Mouse (Mus musculus) spleen, postnatal 36 days (tissue): Measurements from ENCODE around the gene Adamts20.
"Not testable (repeated sequence)": the region's sequence is repeated elsewhere in the genome, so short reads cannot be mapped to it uniquely, and the experiment has no call there.

ENCODE experiments used
- DNase-seq, 2 experiments: peaks; one replicate each; pipeline ENCODE4 v3.0.0; 2022; ENCODE audit warnings: low spot score in 2 of 2, mixed read lengths in 1 of 2

Gene Adamts20

GRCm38 (mm10) chr15:94465318-94465717 lies at the start of gene Adamts20:
TSS of gene Adamts20 (minus strand) at chr15:94465418.
- no peak for DNase-seq

GRCm38 (mm10) chr15:94503451-94504215 lies 38.4 kb upstream of the Adamts20 start:
- DNase-seq: no peak

DNA sequence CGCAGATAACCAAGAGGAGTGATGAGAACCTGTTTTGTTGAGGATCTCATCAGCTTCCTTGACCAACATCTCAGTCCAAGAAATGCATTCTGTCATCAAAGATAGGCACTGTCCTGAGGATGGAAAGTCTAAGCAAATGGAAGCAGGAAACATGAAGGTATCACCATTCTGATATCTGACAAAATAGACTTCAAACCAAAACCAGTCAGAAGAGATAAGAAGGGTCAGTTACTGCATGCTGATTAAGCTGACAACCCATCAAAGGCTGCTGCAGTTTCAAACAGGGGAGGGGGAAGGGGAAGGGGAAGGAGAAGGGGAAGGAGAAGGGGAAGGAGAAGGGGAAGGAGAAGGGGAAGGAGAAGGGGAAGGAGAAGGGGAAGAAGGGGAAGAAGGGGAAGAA lies 34.0 kb upstream of the Adamts20 start:
- DNase-seq: no peak

- DNase-seq: no peak
Measured at GRCm38 (mm10) chr15:94495936-94496335, 30.7 kb upstream of the Adamts20 start.

- DNase-seq: no peak
Measured at GRCm38 (mm10) chr15:94494445-94494844, 29.2 kb upstream of the Adamts20 start.

GRCm38 (mm10) chr15:94489433-94489832 lies 24.2 kb upstream of the Adamts20 start:
- no peak for DNase-seq

DNA sequence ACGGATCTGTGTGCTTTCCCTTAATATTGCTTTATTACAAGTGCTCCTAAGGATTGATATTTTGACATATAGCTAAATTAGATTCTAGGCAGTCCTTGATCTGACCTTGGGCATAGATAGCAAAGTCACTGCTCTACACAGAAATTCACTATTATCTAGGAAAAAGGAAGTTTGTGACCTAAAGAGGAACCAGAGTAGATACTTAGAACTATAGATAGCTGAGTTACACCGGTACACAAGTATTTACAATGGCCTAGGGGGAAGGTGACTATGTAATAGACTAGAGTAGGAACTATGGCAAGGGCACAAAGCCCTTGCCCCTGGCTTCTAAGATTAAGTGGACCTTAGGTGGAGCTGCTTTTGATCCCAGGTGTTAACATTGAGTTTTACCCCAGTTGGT lies 22.8 kb upstream of the Adamts20 start:
- DNase-seq: not testable (repeated sequence)

DNA sequence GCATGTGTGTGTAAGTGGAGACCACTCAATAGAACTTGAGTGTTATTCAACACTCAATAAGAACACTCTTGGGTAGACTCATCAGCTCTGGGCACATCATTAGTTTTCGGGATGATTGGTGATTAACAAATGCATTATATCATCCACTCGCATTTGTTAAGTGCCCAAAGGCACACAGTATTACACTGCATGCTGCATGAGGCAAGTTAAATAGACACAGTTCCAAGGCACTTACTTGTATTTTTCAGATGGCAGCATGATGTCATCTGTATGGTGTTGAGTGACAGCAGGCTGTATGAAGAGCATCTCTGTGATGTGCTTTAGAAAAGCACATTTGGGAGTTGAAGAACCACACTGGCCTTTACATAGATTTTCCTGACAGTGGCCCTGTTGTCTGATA lies 17.3 kb upstream of the Adamts20 start:
- DNase-seq: no peak

DNA sequence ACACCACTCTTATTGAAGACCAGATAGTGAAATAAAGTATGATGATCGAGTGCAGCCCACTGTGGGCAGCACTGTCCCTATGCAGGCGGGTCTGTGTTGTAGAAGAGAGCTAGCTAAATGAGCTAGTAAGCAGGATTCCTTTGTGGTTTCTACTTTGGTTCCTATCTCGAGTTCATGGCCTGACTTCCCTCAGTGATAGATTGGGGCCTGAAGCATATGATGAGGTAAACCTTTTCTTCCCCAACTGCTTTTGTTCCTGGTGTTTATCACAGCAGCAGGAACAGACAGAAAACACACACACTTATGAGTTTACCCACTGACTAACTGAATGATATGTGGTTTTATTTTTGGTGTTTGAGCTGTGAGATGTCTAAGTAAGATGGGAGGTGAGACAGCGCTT lies 15.6 kb upstream of the Adamts20 start:
- no peak for DNase-seq

DNA sequence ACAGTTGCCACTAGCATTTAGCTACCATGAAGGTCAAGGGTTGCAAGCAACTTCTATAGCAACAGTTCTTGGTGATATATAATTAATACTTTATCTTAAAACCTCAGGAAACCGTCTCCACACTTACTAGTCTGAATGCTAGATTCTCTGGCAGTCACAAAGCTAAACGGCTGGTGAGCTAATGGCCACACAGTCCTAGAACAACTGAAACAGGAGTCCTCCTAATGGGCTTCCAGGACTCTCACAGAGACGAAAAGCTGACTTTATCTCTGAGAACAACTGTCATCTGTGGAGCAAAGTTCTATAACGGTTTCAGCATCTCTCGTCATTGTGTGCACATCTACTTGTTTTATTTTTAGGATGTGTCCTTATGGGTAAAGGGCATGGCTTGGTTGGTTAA lies 15.0 kb upstream of the Adamts20 start:
- DNase-seq: no peak

DNA sequence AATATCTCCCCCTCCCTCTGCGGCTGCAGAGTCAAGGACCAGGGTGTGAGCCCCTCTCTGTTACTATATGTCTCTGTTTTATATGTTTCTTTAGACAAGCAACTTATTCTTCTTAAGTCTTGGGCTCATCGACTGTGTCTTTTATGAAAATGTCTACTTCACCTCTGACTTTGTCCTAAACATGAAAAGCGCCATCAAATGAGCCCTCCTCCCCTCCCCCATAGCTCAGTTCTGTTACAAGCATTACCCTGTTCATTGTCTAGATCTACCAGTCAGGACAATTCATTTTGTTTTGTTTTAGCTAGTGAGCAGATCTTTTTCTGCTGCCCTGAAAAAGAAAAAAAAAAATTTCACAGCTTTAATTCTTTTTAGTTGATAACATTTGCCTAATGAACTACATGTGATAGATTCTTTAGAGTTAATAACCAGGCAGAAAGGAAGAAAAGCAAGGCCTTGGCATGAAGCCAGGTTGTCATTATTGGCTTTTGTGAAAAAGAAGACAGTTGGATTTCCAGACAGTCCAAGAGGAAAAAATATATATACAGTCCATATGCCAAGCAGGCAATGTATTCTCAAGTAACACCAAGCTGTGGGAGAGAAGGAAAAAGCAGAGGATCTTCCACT lies 14.4 kb upstream of the Adamts20 start:
- no peak for DNase-seq

DNA sequence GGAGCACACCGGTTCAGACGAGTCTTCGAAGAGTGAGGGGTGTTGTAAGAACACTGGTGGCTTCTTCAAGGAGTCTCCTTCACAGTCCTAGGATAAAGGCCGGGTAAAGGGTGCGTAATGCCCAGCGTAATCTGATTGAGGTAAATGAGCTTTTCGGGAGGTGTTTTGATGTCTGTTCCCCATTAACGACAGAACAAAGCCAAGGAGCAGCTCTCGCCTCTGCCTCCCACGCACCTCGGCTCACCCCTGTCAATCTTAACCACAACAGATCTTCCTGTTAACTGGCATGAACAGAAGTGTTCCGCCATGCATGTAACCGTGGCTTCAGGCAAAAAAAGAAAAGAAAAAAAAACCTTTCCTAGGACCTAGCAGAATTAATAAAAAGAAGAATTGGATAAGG lies 13.5 kb upstream of the Adamts20 start:
- peak; percentile 32 to 42 for DNase-seq

DNA sequence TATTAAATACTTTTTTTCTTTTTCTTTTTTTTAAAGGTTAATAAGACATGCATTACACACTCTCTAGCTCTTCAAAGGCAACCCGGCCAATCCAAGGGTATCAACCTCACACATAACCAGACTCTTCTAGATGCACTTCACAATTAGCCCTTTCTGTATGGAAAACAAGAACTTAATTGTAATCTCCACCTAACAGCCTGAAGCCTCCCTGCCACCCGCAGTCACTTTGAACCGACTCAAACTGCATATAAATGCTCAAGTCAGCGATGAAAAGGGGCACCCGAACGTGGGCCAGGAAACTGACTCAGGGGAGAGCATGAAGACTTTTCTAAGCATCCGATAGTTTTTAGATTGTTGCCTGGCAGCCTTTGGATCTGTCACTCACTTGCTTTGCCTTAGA lies 12.1 kb upstream of the Adamts20 start:
- no peak for DNase-seq

GRCm38 (mm10) chr15:94475975-94476374 lies 10.8 kb upstream of the Adamts20 start:
- no peak for DNase-seq

GRCm38 (mm10) chr15:94470361-94470760 lies 5.1 kb upstream of the Adamts20 start:
- no peak for DNase-seq

GRCm38 (mm10) chr15:94464881-94465280 lies 337 bp downstream of the Adamts20 start:
- DNase-seq: no peak

DNA sequence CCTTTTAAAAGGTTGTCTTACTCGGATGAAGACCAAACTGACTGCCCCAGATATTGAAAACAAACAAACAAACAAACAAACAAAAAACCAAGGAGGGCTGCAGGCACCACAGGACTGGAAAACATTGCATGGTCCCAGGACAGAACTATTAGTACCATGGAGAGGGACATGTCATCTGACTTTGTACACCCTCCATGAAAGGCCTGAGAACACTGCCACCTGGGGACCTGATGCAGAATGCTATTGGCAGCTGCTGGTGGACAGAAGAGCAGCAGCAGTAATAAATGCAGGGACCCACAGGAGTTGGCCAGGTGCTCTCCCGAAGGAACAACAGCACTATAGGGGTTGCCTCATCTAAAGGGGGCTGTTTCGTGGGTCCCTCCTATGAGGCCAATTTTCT lies 2.0 kb downstream of the Adamts20 start:
- DNase-seq: no peak

DNA sequence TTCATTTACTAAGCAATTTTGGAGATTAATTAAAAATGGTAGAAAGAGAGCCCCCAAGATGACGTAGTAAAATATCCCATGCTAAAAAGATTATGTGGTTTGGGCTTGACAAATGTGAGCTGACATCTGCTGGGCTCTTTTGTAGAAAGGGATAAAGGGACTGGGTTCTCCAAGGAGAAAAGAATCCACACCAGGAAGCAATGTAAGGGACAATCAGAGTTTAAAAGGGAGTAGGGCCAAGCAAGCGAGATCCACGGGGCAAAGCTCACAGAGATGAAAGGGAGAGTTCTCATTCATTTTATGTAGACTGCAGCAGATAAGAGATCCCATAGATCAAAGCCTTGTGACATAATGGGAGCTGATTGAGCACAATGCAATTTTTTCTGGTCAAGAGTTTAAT lies 3.0 kb downstream of the Adamts20 start:
- DNase-seq: no peak

DNA sequence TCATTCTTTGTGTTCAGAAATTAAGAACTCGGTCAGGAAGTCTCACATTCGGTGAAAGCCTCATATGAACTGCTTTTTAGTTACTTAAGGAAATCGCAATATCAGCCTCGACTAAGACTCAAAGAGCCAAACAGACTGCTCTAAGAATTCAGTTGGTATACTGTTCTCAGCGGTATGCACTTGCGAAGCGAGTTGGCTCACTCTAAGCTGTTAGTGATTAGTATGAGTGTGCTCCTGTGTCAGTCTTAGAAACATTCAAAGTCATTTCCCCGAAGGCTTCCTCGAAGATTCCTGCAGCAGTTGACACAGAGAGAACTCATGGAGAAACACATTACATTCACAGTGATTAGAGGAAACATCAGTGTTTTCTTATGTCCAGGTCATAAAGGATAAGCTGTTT lies 4.1 kb downstream of the Adamts20 start:
- DNase-seq: no peak

GRCm38 (mm10) chr15:94457636-94458390 lies 7.4 kb downstream of the Adamts20 start:
- no peak for DNase-seq

GRCm38 (mm10) chr15:94452848-94453247 lies 12.4 kb downstream of the Adamts20 start:
- no peak for DNase-seq

- no peak for DNase-seq
Measured at GRCm38 (mm10) chr15:94451600-94451999, 13.6 kb downstream of the Adamts20 start.
